Mouse (Mus musculus) brain, embryonic 14.5 days (tissue): ENCODE data around the gene Htr1d.

Experiments used
- CTCF ChIP-seq: fragments of 200-500 bp; IDR thresholded peaks from 2 replicates; pipeline ENCODE4 v1.5.1; 2012; ENCODE audit warnings: inconsistent platforms, mild to moderate bottlenecking, moderate library complexity, borderline replicate concordance; ENCODE audit not compliant: insufficient read depth, insufficient read length; ENCODE audit errors: extremely low read depth
- POLR2A ChIP-seq: fragments of 200-500 bp; IDR thresholded peaks from 2 replicates; pipeline ENCODE4 v1.6.1; 2012; ENCODE audit warnings: mild to moderate bottlenecking, inconsistent platforms, borderline replicate concordance; ENCODE audit not compliant: poor library complexity, insufficient read depth, insufficient read length, severe bottlenecking; ENCODE audit errors: extremely low read depth

DNA sequence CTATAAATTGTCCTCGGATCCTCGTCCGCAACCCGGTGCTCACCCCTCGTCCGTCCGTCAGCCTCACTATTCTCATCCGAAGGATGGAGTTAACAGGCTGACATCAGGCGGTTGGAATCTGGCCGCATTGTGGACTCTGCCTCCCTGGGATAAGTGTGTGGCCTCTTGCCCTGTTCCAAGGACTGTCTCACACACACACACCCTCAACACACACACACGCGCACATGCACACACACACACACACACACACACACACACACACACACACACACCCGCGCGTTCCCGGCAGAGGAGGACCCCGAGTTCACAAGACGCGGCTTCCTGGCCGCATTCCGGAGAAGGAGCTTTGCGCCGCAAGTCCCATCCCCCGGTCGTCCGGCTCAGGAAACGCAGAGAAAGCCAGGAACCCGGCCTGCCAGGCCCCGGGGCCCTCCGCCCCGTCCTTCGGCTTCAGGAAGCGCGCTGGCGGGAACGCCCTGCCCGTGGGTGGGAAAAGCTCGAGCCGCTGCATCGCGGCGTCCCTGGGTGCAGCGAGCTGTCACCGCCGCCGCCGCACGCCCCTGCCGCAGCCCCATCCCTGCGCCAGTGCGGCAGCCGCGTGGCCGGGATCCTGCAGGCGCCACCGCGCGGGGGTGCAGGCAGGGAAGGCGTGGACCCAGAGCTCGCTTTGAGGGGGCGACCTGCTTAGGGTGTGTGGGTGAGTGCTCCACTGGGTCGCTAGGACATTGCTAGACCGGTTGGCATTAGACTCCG is 38.9 kb downstream of the Htr1d start, which contains the start of gene 6030445D17Rik:
- TF ChIP-seq CTCF, result no peak
- TF ChIP-seq POLR2A, result no peak
